Mouse (Mus musculus) spleen, adult 12 weeks (tissue): ENCODE results near the gene Frs3.
A peak's percentile ranks its signal among the peaks of the same experiment; 100 is the strongest.
"Not testable (repeated sequence)": the region's sequence is repeated elsewhere in the genome, so short reads cannot be mapped to it uniquely, and the experiment has no call there.

ENCODE experiments used
- DNase-seq: peaks from one replicate; pipeline ENCODE4 v3.0.0; 2022; ENCODE audit warnings: low spot score

The Frs3 gene

DNA sequence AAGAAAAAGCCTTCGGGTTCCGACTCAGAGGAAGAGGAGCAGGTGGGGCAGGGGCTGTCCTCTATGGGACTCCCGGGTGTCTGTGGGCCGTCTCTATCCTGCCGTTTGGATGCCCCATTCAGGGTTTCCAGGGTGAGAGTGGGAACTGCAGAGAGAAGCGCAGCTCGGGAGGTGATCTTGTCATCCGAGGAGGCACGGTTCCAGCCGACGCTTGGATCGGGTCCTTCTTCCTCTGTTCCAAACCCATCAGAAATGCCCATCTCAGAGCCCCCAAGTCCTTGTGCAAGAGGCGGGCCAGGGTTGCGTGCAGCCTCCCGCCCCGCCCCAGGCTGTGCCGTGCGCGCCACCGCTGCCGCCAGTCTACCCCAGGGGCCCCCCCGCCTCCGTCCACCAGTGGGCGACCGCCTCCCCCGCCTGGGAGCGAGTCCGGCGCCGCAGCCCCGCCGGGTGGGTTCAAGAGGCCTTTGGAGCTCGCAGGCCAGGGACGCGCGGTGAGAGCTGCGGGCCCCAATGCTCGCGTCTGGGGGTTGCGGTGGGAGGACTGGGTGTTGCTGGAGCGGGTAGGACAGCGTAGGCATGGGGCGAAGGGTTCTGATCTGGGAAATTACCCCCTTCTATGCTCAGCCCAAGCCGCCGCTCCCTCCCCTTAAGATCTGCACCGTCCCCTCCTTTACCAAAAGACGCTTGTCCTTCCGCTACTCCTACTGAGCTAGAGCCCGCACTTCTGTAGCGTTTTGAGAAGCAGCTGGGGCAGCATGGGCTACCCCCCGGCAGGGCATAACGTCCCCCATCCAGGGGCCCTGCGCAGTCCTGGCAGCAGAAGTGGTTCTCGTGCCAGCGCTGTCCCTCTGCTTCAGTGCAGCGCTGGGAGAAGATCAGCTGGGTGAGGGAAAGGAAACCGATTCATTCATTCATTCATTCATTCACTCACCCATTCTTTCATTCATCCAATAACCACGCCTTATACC lies at the start of gene Frs3:
Frs3 (plus strand) TSS at position 423 of the 968 bp plus-strand sequence.
- peak; percentile 33 for DNase-seq

DNA sequence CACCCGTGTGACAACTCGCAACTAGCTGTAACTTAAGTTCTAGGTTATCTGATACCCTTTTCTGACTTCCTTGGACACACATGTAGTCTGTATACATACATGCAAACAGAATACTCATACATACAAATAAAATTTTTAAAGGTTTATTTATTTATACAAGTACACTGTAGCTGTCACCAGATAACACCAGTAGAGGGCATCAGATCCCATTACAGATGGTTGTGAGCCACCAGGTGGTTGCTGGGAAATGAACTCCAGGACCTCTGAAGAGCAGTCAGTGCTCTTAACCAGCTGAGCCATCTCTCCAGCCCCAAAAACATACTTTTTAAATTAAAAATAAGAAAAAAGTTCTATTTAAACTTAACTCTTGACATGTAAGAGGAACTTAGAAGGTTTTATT lies 45.8 kb upstream of the Frs3 start:
- DNase-seq, result no peak

DNA sequence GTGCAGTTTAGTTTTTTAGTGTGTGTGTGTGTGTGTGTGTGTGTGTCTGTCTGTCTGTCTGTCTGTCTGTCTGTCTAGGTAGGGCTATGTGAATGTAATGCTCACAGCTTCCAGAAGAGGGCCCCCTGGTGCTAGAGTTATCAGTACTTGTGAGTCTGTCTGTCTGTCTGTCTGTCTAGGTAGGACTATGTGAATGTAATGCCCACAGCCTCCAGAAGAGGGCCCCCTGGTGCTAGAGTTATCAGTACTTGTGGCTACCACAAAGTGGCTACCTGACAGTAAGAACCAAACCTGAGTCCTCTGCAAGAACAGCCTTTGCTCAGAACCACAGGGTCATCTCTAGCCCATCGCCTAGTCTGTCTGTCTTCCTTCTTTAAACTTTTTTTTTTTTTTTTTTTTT lies 42.1 kb upstream of the Frs3 start:
- peak; percentile 49 for DNase-seq

DNA sequence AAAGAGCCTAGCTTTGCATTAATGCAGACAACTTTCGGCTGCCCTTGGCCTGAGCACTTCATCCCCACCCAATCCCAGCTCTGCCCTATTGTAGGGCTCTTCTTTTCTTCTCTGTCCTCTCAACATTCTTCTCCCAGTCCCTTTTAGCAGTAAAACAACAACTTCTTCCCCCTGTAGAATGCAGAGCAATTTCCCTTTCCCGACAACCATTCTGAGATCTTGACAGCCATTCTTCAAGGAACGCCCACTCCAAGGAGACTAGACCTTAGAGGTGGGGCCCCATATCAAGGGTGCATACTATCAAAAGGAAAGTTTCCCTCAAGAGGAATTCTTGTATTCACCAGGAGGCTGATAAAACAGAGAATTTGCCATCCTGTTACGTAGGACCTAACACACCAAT lies 39.9 kb upstream of the Frs3 start:
- no peak for DNase-seq

DNA sequence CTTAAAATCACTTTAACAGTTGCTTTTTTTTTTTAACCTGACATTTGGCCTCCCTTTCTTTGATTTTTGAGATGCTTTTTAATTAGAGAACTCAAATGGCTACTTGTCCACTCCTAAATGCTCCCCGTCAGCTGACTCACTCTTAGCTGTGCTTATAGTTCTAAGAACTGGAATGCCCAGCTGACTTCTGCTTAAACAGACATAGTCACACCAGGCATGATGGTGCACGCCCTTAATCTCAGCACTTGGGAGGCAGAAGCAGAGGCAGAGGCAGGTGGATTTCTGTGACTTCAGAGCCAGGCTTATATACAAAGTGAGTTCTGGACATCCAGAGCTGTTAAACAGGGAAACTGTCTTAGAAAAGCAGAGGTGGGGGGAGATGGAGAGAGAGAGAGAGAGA lies 36.9 kb upstream of the Frs3 start:
- no peak for DNase-seq

DNA sequence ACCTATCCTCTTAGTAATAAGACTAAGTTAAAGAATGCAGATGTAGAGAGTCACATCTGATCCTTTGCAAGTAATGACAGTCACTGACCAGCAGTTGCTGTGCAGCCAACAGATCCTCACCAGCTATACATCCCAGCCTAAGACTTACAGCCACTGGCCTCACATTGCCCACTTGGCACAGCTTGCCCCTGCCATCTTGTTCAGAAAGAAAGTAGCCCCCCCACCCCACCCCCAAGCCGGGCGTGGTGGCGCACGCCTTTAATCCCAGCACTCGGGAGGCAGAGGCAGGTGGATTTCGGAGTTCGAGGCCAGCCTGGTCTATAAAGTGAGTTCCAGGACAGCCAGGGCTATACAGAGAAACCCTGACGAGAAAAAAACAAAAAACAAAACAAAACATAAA lies 34.5 kb upstream of the Frs3 start:
- DNase-seq, result not testable (repeated sequence)

DNA sequence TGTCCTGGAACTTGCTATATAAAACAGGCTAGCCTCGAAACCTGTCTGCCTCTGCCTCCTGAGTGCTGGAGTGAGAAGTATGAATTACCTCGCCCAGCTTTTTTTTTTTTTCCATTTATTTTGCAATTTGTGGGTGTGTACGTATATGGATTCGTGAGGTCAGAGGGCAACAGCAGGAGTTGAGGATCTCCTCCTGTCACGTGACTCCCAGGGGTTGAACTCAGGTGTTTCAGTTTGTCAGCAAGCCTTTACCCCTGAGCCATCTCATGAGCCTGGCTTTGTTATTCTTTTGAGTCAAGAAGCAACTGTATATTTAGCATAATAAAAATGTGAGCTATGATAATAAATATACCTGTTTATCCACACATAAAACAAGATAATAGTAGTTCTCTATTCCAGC lies 33.1 kb upstream of the Frs3 start:
- no peak for DNase-seq

DNA sequence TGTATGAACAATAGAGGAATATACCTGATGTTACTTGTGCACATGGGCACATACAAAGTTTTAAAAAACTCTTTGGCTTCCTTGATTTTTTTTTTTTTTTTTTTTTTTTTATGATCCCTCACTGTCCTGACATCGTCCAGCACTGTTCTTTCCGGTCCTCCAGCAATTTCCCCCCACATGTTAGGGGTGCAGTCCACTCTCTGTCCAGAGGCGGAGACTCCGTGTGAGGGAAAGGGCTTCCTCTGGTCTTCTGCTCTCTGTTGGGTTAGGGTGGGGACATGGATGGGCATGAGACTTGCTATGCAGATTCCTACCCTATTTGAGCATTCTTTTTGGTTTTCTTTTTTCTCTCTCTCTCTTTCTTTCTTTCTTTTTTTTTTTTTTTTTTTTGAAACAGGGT lies 30.9 kb upstream of the Frs3 start:
- DNase-seq, result no peak

DNA sequence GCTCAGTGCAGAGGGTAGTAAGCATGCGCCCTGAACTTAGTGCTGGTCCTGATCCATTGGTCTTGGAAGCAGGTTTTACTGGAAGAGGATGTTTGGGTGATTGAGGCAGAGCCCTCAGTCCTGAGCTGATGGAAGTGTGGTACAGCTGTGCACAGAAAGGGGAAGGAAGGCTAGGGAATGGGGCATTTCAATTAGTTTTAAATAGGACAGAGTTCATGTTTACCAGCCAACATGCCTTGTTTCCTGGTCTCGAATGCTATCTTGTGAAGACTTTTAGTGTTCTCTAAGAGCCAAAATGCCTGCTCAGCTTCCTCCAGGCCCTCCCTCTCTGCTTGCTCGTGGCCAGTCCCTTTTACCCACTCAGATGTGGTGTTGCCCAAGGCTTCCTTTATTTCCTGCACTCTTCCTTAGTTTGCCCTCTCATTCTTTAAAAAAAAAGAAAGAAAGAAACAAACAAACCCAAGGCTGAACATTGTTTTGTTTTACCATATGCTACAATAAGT lies 30.0 kb upstream of the Frs3 start:
- DNase-seq, result no peak

DNA sequence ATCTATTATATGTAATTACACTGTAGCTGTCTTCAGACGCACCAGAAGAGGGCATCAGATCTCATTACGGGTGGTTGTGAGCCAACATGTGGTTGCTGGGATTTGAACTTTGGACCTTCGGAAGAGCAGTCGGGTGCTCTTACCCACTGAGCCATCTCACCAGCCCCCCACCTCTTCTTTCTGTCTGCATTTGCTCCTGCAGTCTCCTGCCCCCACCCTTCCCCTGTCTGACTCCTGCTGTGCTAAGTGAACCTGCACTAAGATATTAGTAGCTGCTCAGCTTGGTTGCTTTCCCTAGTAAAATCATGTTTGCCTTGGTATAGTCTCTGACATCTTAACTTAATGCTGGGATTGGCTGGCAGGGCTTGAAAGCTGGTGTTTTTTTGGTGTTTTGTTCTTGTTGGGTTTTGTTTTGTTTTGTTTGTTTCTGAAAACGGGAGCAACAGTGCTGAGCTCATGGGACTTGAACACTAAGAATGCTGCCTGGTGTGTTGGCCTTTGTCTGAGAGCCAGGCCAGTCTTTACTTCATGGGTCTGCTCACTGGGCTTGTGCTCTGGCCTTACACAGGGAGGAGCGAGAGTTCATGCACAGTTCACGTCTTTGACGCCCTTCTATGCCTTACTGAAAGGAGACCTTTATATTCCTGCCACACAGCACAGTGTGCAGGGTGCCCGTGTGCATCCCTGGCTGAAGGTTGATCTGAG lies 25.7 kb upstream of the Frs3 start:
- DNase-seq, result no peak

DNA sequence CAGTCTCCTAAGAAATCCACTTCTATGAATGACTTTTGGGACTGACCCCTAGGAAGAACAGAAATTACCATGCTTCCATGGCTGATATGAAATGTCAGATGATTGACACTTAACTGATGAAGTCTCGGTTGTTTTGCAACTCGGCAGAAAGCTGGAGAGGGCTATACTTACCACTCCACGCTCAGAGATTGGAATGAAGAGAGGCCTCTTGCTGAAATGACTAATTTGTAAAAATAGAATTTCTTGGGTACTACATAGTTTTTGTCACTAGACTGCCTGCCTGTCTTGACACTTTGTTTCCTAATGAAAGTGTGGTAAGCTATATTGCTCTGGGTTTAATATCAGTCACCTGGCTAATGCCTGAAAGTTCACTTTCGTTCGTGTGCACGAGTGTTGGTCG lies 24.4 kb upstream of the Frs3 start:
- no peak for DNase-seq

DNA sequence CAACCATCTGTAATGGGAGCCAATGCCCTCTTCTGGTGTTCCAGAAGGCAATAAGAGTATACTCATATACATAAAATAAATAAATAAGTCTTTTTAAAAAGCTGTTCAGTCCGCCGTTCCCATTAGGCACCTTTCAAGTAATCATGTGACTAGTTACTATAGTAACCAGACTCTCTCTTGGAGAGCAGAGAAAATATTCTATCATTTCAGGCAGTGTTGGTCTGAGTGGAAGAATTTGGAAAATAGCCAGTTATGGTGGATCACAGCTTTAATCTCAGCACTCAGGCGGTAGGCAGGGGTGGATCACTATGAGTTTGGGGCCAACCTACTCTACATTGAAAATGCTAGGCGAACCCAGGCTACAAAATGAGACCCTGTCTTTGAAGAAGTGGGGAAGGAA lies 19.7 kb upstream of the Frs3 start:
- no peak for DNase-seq

DNA sequence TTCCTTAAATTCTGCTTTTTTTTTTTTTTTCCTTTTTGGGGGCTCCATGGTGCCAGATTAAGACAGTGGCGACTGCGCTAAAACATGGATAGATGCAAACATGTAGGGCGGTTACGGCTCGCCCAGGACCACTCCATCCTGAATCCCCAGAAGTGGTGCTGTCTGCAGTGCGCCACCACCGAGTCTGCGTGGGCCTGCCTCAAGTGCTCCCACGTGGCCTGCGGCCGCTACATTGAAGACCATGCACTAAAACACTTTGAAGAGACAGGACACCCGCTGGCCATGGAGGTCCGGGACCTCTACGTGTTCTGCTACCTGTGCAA lies 16.9 kb upstream of the Frs3 start:
- DNase-seq, result no peak

DNA sequence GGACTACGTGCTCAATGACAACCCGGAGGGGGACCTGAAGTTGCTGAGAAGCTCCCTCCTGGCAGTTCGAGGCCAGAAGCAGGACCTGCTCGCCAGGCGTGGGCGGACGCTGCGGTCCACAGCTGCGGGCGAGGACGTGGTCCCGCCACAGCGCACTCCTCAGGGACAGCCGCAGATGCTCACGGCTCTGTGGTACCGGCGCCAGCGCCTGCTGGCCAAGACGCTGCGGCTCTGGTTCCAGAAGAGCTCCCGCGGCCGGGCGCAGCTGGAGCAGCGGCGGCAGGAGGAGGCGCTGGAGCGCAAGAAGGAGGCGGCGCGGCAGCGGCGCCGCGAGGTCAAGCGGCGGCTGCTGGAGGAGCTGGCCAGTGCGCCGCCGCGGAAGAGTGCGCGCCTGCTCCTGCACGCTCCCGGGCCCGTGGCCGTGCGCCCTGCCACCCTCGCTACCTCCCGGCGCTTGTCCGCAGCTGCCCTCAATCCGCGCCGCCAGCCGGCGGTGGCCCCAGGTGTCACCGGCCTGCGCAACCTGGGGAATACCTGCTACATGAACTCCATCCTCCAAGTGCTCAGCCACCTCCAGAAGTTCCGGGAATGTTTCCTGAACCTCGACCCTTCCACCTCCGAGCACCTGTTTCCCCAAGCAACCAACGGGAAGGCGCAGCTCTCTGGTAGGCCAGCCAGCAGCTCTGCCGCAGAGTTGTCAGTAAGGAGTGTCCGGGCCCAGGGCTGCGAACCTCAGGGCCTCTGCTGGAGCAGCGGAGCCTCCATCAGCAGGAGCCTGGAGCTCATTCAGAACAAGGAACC lies 16.3 kb upstream of the Frs3 start:
- DNase-seq, result no peak

DNA sequence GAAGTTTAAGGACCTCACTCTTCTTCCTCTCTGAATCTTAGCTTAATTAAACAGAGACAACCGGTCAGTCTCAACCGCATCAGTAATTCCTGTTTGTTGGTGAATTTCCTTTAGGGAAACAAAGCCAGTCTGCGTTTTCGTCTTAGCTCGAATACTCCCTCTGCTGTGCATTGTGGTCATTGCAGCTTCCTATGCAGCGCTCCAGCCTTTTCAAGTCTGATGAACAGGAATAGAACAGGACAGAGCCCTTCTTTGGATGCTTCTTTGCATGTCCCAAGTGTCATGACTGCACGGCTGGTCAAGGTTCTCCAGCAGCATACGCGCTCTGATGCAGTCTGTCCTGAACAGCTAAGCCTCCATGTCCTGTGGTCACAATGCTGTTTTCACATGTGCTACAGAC lies 12.2 kb upstream of the Frs3 start:
- DNase-seq, result no peak

DNA sequence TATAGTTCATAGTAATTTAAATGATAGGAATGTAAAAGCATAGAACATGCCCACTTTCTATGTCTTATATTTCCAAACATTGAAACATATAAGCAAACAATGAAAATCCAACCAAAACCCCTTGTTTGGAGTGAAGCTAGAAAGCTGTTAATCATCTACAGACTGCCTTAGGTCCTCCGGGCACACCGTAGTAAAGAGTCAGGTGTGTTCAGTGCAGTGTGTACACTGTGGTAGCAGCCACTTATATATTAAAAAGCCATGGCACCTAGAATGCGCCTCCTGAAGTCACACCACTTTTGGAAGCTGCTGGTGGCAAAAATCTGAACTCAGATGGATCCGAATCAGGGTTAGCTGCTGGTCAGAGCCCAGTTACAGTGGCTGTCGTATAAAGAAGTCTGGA lies 10.6 kb upstream of the Frs3 start:
- no peak for DNase-seq

DNA sequence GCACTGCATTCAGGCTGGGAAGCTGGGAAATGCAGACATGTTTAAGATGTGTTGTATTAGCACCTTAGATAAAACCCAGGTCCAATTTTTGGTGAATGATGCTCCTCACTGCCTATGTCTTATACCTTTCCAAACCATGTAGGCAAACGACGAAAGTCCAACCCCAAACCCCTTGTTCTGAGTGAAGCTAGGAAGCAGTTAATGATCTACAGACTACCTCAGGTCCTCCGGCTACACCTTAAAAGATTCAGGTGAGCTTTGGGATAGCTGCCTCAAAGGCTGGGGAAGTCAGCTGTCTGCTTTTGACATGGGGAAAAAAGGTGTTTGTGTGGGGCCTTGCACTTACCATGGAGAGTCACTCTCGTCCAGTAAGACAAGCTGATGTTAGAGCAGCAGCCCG lies 10.1 kb upstream of the Frs3 start:
- no peak for DNase-seq

DNA sequence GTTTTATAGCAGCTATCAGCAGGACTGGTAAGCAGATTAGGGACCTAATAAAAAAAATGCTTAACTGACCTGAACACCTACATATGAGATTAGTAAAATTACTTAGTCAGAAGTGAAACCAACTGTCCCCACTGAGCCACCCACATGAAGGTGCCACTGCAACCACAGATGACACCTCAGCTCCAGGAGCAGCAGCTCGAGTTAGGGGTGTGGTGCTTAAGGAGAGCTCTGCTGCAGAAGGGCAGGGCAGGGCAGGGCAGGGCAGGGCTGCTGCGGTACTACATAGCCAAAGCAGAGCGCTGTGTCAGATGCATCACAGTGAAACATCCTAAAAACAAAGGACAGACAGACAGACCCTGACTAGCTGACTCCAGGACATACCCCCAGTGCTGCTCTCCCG lies 6.0 kb upstream of the Frs3 start:
- no peak for DNase-seq

DNA sequence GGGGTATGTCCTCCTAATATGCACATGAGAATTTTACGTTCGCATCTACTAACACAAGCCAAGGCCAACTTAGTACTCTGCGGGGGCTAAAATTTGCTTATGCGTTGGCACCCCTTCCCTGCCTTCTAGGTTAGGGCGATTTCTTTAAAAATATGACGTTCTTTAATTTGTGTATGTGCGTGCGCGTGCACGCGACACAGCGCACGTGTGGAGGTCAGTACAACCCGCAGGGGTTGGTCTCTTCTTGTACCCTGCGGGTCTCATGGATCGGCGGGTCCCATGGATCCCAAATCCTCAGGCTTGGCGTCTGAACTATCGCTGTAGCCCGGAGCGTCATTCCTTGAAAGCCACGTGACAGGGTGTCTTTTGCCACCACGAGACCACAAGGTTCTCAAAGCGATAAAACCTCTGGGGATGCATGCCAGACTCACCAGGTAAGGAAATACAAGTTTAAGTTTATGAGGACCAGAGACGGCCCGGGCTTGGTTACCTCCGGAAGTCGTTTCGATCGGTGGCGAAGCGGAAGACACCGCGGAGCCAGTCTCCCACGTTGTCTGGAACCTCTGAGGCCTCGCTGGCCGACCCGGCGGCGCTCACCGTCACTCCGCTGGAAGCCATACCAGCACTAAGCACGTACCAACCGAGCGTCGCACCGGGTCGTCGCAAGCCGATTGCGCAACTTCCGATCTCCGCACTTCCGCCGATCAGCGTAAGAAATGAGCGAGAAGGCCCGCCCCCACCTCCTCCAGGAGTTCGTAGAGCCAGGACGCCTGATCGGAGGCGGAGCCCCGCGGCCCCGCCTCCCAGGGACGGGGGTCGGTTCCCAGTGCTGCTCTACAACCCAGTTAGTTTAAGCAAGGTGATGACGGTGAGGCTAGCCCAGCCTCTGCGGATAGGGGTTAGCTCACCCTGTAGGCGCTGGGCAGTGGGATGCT lies 1.2 kb upstream of the Frs3 start:
- peak; percentile 81 for DNase-seq

DNA sequence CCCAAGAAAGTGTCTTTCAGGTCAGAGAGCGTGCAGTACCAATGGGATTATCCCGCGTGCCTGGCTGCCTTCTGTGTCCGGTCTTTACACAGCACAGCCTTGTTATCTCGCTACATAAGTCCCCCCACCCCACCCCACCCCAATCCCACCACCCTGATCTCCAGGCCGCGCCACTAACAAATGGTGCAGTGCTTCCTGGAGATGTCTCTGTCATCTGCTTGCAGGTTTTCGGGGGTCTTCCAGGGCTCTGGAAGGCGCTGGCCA lies 554 bp upstream of the Frs3 start, which contains the start of gene Tomm6:
Tomm6 (minus strand) TSS at position 43 of the 264 bp plus-strand sequence.
- no peak for DNase-seq

DNA sequence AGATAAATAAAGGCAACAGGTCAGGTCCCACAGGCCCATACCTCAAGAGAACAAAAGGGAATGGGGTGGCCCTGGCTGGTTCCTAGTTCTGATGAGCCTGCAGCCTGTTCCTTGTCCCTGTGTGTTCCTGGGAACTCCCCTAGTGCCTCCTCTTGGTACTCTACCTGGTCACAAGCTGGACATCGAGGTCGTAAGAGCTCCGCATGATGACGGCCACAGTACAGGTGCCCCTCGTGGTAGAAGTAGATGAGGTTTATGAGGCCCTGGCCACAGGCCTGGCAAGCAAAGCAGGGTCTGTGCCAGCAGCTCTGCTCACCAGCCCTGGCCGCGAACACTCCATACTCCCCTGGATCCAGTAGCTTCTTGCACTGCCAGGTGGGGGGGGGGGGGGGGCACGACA lies 1.1 kb downstream of the Frs3 start:
- no peak for DNase-seq

DNA sequence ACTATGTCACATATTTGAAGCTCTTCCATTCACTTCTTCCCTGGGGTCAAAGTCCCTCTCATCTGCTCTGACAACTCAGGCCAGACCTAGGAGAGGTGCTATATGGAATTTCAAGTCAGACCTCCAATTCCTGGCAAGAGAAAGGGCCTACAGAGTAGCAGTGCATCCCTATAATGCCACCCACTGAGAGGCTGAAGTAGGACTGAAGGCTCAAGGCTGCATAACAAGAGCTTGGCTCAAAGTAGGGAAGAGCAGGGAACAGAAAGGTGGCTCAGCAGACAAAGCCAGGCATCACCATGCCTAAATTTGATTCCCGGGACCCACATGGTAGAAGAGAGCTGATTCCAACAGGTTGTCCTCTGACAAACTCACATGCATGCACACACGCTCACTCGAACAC lies 2.8 kb downstream of the Frs3 start:
- no peak for DNase-seq
